Mouse (Mus musculus) R1 (cell line): ENCODE results near the gene Tdrd1.

Experiments used
- DNase-seq: peaks from one replicate; pipeline ENCODE4 v3.0.0-alpha.2; 2018; ENCODE audit warnings: low read depth, low spot score

Tdrd1 gene

GRCm38 (mm10) chr19:56910561-56910960, 84.6 kb downstream of the Tdrd1 start:
- no peak for DNase-seq

- DNase-seq = no peak
Observed at GRCm38 (mm10) chr19:56913761-56914160, 87.8 kb downstream of the Tdrd1 start.

GRCm38 (mm10) chr19:56914658-56915057, 88.6 kb downstream of the Tdrd1 start:
- peak; percentile 38 for DNase-seq

GRCm38 (mm10) chr19:56915084-56915483, 89.1 kb downstream of the Tdrd1 start:
- peak; percentile 91 for DNase-seq
